Mouse (Mus musculus): ENCODE results near the gene Cadm2.

Gene Cadm2

GRCm38 (mm10) chr16:66748533-66748932 is 872.2 kb downstream of the Cadm2 start:
- no peak for DNase-seq (ENCODE audit: low read depth, low spot score)

- no peak for DNase-seq (ENCODE audit: low read depth, low spot score)
Measured at GRCm38 (mm10) chr16:66731212-66731611, 889.5 kb downstream of the Cadm2 start.

GRCm38 (mm10) chr16:66706476-66706875 is 914.2 kb downstream of the Cadm2 start:
- DNase-seq (ENCODE audit: low read depth, low spot score) = no peak

GRCm38 (mm10) chr16:66694783-66695182 is 925.9 kb downstream of the Cadm2 start:
- DNase-seq (ENCODE audit: low read depth, low spot score) = no peak

- no peak for DNase-seq (ENCODE audit: low read depth, low spot score)
Measured at GRCm38 (mm10) chr16:66677241-66677640, 943.5 kb downstream of the Cadm2 start.

- no peak for DNase-seq (ENCODE audit: low read depth, low spot score)
Measured at GRCm38 (mm10) chr16:66651013-66651362, 969.7 kb downstream of the Cadm2 start.

GRCm38 (mm10) chr16:66650348-66651012 is 970.2 kb downstream of the Cadm2 start:
- DNase-seq (ENCODE audit: low read depth, low spot score) = no peak

- DNase-seq (ENCODE audit: low read depth, low spot score) = no peak
Measured at GRCm38 (mm10) chr16:66647798-66648197, 972.9 kb downstream of the Cadm2 start.

- no peak for DNase-seq (ENCODE audit: low read depth, low spot score)
Measured at GRCm38 (mm10) chr16:66643606-66644005, 977.1 kb downstream of the Cadm2 start.

- no peak for DNase-seq (ENCODE audit: low read depth, low spot score)
Measured at GRCm38 (mm10) chr16:66627527-66627926, 993.2 kb downstream of the Cadm2 start.

GRCm38 (mm10) chr16:66622423-66622822 is 998.3 kb downstream of the Cadm2 start:
- no peak for DNase-seq (ENCODE audit: low read depth, low spot score)

GRCm38 (mm10) chr16:66612624-66613023 is 1008.1 kb downstream of the Cadm2 start:
- no peak for DNase-seq (ENCODE audit: low read depth, low spot score)
